Mouse (Mus musculus) adrenal gland, postnatal 25 days (tissue): ENCODE data around the gene Myh6. TPM values are rescaled to one million over a fixed set of nuclear protein-coding genes. Genes with fewer than 3 reads are reported as not detected.
"Not testable (repeated sequence)": the region's sequence is repeated elsewhere in the genome, so short reads cannot be mapped to it uniquely, and the experiment has no call there.

Experiments used
- DNase-seq: peaks from one replicate; pipeline ENCODE4 v3.0.0; 2021; ENCODE audit warnings: mixed read lengths
- long read RNA-seq: library from polyadenylated mRNA; stranded (forward); transcript quantifications from one replicate; pipeline ENCODE4 v2.0.0, GENCODE M21; 2021
- total RNA-seq: library from RNA; stranded (reverse); gene quantifications from 2 replicates; pipeline ENCODE4 v1.2.3, GENCODE M21; 2021

Gene Myh6
- not detected in 2 replicates for total RNA-seq
- long read RNA-seq, result 0 reads

GRCm38 (mm10) chr14:54966320-54966977, at the start of gene Myh6:
TSS of gene Myh6 (minus strand) at chr14:54966927.
- no peak for DNase-seq

- no peak for DNase-seq
Measured at GRCm38 (mm10) chr14:55015767-55016111, 49.0 kb upstream of the Myh6 start.

- peak; percentile 96 for DNase-seq
Measured at GRCm38 (mm10) chr14:55014991-55015766, 48.5 kb upstream of the Myh6 start, which contains the start of gene Ngdn. TSS of gene Ngdn (plus strand) at chr14:55015454.

- DNase-seq, result no peak
Measured at GRCm38 (mm10) chr14:55014591-55014990, 47.9 kb upstream of the Myh6 start.

GRCm38 (mm10) chr14:55011116-55011515, 44.4 kb upstream of the Myh6 start:
- DNase-seq, result no peak

- no peak for DNase-seq
Measured at GRCm38 (mm10) chr14:55008417-55008816, 41.7 kb upstream of the Myh6 start.

GRCm38 (mm10) chr14:55007120-55007908, 40.6 kb upstream of the Myh6 start:
- no peak for DNase-seq

GRCm38 (mm10) chr14:55006541-55006940, 39.8 kb upstream of the Myh6 start:
- no peak for DNase-seq

GRCm38 (mm10) chr14:55005967-55006366, 39.2 kb upstream of the Myh6 start:
- DNase-seq, result no peak

GRCm38 (mm10) chr14:55005506-55005905, 38.8 kb upstream of the Myh6 start:
- no peak for DNase-seq

GRCm38 (mm10) chr14:55003878-55004855, 37.4 kb upstream of the Myh6 start:
- no peak for DNase-seq

GRCm38 (mm10) chr14:55002687-55003120, 36.0 kb upstream of the Myh6 start:
- DNase-seq, result no peak

GRCm38 (mm10) chr14:55001938-55002686, 35.4 kb upstream of the Myh6 start:
- no peak for DNase-seq

- DNase-seq, result no peak
Measured at GRCm38 (mm10) chr14:55001446-55001845, 34.7 kb upstream of the Myh6 start.

- no peak for DNase-seq
Measured at GRCm38 (mm10) chr14:55000814-55001213, 34.1 kb upstream of the Myh6 start.

- not testable (repeated sequence) for DNase-seq
Measured at GRCm38 (mm10) chr14:54999868-55000267, 33.1 kb upstream of the Myh6 start.

GRCm38 (mm10) chr14:54998680-54999079, 32.0 kb upstream of the Myh6 start:
- DNase-seq, result no peak

- DNase-seq, result no peak
Measured at GRCm38 (mm10) chr14:54997297-54997696, 30.6 kb upstream of the Myh6 start.

GRCm38 (mm10) chr14:54996793-54997192, 30.1 kb upstream of the Myh6 start:
- DNase-seq, result no peak

- no peak for DNase-seq
Measured at GRCm38 (mm10) chr14:54995457-54996138, 28.9 kb upstream of the Myh6 start.
